Mouse (Mus musculus): ENCODE measurements at regions not wholly inside any gene's neighbourhood (a gene's known extent, or its start where the extent isn't known, plus 50 kb on each side); places are given as distances from the start of the nearest gene placed in this dataset.

- Histone ChIP-seq H3K9ac (ENCODE audit: low read length) (no peak overlapping the region), H3K27me3 (ENCODE audit: control insufficient read depth, insufficient read depth, low read length) (no peaks in the 10 kb centered on the region), H3K36me3 (ENCODE audit: control insufficient read depth, insufficient read depth, low read length) (no peaks in the 10 kb centered on the region), H3K4me1 (ENCODE audit: control insufficient read depth, insufficient read depth, low read length) (no peaks in the 10 kb centered on the region), H3K9me3 (ENCODE audit: control insufficient read depth, low read length) (no peaks in the 10 kb centered on the region), H3K4me3 (ENCODE audit: low read depth, low read length) (no peak overlapping the region), H3K27ac (replicated peaks; ENCODE audit: low read depth, low read length) (no peak overlapping the region), H3K4me2 (ENCODE audit: low read depth, severe bottlenecking) (no peak overlapping the region)
- peak; percentile 10 for DNase-seq (ENCODE audit: low spot score)
- ATAC-seq (ENCODE audit: insufficient number of reproducible peaks, low FRiP score, low TSS enrichment, low read depth) = no peak
- WGBS = 90% methylated on average over 7 of the region's 7 CpGs
Measured at GRCm38 (mm10) chr17:51362801-51363200, 183.6 kb upstream of the Tbc1d5 start.

GRCm38 (mm10) chr17:51362271-51362670 lies 183.1 kb upstream of the Tbc1d5 start:
- H3K27me3 ChIP-seq (ENCODE audit: control insufficient read depth, insufficient read depth, low read length) = no peaks in the 10 kb centered on the region
- WGBS = 91% methylated on average over 12 of the region's 12 CpGs
- H3K4me2 ChIP-seq (ENCODE audit: low read depth, severe bottlenecking) = no peak overlapping the region
- DNase-seq (ENCODE audit: low spot score) (peak; percentile 18), ATAC-seq (ENCODE audit: insufficient number of reproducible peaks, low FRiP score, low TSS enrichment, low read depth) (no peak)
- no peak overlapping the region for H3K9ac ChIP-seq (ENCODE audit: low read length)
- H3K4me3 ChIP-seq (ENCODE audit: low read depth, low read length) = no peak overlapping the region
- H3K4me1 ChIP-seq (ENCODE audit: control insufficient read depth, insufficient read depth, low read length) = no peaks in the 10 kb centered on the region
- no peaks in the 10 kb centered on the region for H3K36me3 ChIP-seq (ENCODE audit: control insufficient read depth, insufficient read depth, low read length)
- no peaks in the 10 kb centered on the region for H3K9me3 ChIP-seq (ENCODE audit: control insufficient read depth, low read length)
- no peak overlapping the region for H3K27ac ChIP-seq (replicated peaks; ENCODE audit: low read depth, low read length)

- no peaks in the 10 kb centered on the region for H3K27me3 ChIP-seq (ENCODE audit: control insufficient read depth, insufficient read depth, low read length)
- ATAC-seq (ENCODE audit: insufficient number of reproducible peaks, low FRiP score, low TSS enrichment, low read depth) (no peak), DNase-seq (ENCODE audit: low spot score) (no peak)
- no peak overlapping the region for H3K4me2 ChIP-seq (ENCODE audit: low read depth, severe bottlenecking)
- H3K36me3 ChIP-seq (ENCODE audit: control insufficient read depth, insufficient read depth, low read length) = no peaks in the 10 kb centered on the region
- no peak overlapping the region for H3K9ac ChIP-seq (ENCODE audit: low read length)
- 58% methylated on average over 4 of the region's 4 CpGs for WGBS
- H3K9me3 ChIP-seq (ENCODE audit: control insufficient read depth, low read length) = no peaks in the 10 kb centered on the region
- no peak overlapping the region for H3K27ac ChIP-seq (replicated peaks; ENCODE audit: low read depth, low read length)
- no peaks in the 10 kb centered on the region for H3K4me1 ChIP-seq (ENCODE audit: control insufficient read depth, insufficient read depth, low read length)
- H3K4me3 ChIP-seq (ENCODE audit: low read depth, low read length) = no peak overlapping the region
Measured at GRCm38 (mm10) chr17:51358362-51358739, 179.2 kb upstream of the Tbc1d5 start.

- 70% methylated on average over 5 of the region's 5 CpGs for WGBS
Measured at GRCm38 (mm10) chr17:51357690-51358361, 178.7 kb upstream of the Tbc1d5 start.

GRCm38 (mm10) chr17:51356447-51356846 lies 177.3 kb upstream of the Tbc1d5 start:
- no peak overlapping the region for H3K4me2 ChIP-seq (ENCODE audit: low read depth, severe bottlenecking)
- H3K4me3 ChIP-seq (ENCODE audit: low read depth, low read length) = no peak overlapping the region
- H3K27me3 ChIP-seq (ENCODE audit: control insufficient read depth, insufficient read depth, low read length) = no peaks in the 10 kb centered on the region
- no peaks in the 10 kb centered on the region for H3K36me3 ChIP-seq (ENCODE audit: control insufficient read depth, insufficient read depth, low read length)
- H3K4me1 ChIP-seq (ENCODE audit: control insufficient read depth, insufficient read depth, low read length) = no peaks in the 10 kb centered on the region
- H3K9me3 ChIP-seq (ENCODE audit: control insufficient read depth, low read length) = no peaks in the 10 kb centered on the region
- H3K27ac ChIP-seq (replicated peaks; ENCODE audit: low read depth, low read length) = no peak overlapping the region
- peak; percentile 11 for DNase-seq (ENCODE audit: low spot score)
- whole genome bisulfite sequencing = 88% methylated on average over 8 of the region's 8 CpGs
- no peak for ATAC-seq (ENCODE audit: insufficient number of reproducible peaks, low FRiP score, low TSS enrichment, low read depth)
- H3K9ac ChIP-seq (ENCODE audit: low read length) = no peak overlapping the region

More at GRCm38 (mm10) chr17:51357690-51358361, 178.7 kb upstream of the Tbc1d5 start:
- Histone ChIP-seq H3K27me3 (ENCODE audit: control insufficient read depth, insufficient read depth, low read length) (no peaks in the 10 kb centered on the region), H3K36me3 (ENCODE audit: control insufficient read depth, insufficient read depth, low read length) (no peaks in the 10 kb centered on the region), H3K9me3 (ENCODE audit: control insufficient read depth, low read length) (no peaks in the 10 kb centered on the region), H3K4me3 (ENCODE audit: low read depth, low read length) (no peak overlapping the region), H3K27ac (replicated peaks; ENCODE audit: low read depth, low read length) (no peak overlapping the region), H3K4me2 (ENCODE audit: low read depth, severe bottlenecking) (no peak overlapping the region), H3K9ac (ENCODE audit: low read length) (no peak overlapping the region), H3K4me1 (ENCODE audit: control insufficient read depth, insufficient read depth, low read length) (no peaks in the 10 kb centered on the region)
- DNase-seq (ENCODE audit: low spot score) (no peak), ATAC-seq (ENCODE audit: insufficient number of reproducible peaks, low FRiP score, low TSS enrichment, low read depth) (no peak)

GRCm38 (mm10) chr17:51321868-51322267 lies 142.7 kb upstream of the Tbc1d5 start:
- Histone ChIP-seq H3K4me2 (ENCODE audit: low read depth, severe bottlenecking) (no peak overlapping the region), H3K9me3 (ENCODE audit: control insufficient read depth, low read length) (no peaks in the 10 kb centered on the region), H3K4me3 (ENCODE audit: low read depth, low read length) (no peak overlapping the region), H3K4me1 (ENCODE audit: control insufficient read depth, insufficient read depth, low read length) (no peaks in the 10 kb centered on the region), H3K27me3 (ENCODE audit: control insufficient read depth, insufficient read depth, low read length) (no peaks in the 10 kb centered on the region), H3K27ac (replicated peaks; ENCODE audit: low read depth, low read length) (no peak overlapping the region), H3K36me3 (ENCODE audit: control insufficient read depth, insufficient read depth, low read length) (no peaks in the 10 kb centered on the region), H3K9ac (ENCODE audit: low read length) (no peak overlapping the region)
- WGBS = 90% methylated on average over 7 of the region's 7 CpGs
- DNase-seq (ENCODE audit: low spot score) (no peak), ATAC-seq (ENCODE audit: insufficient number of reproducible peaks, low FRiP score, low TSS enrichment, low read depth) (no peak)

- no peaks in the 10 kb centered on the region for H3K4me1 ChIP-seq (ENCODE audit: control insufficient read depth, insufficient read depth, low read length)
- no peak overlapping the region for H3K4me3 ChIP-seq (ENCODE audit: low read depth, low read length)
- ATAC-seq (ENCODE audit: insufficient number of reproducible peaks, low FRiP score, low TSS enrichment, low read depth) = no peak
- 79% methylated on average over 5 of the region's 5 CpGs for whole genome bisulfite sequencing
- no peak overlapping the region for H3K27ac ChIP-seq (replicated peaks; ENCODE audit: low read depth, low read length)
- no peaks in the 10 kb centered on the region for H3K36me3 ChIP-seq (ENCODE audit: control insufficient read depth, insufficient read depth, low read length)
- H3K9ac ChIP-seq (ENCODE audit: low read length) = no peak overlapping the region
- no peaks in the 10 kb centered on the region for H3K9me3 ChIP-seq (ENCODE audit: control insufficient read depth, low read length)
- no peaks in the 10 kb centered on the region for H3K27me3 ChIP-seq (ENCODE audit: control insufficient read depth, insufficient read depth, low read length)
- no peak for DNase-seq (ENCODE audit: low spot score)
- no peak overlapping the region for H3K4me2 ChIP-seq (ENCODE audit: low read depth, severe bottlenecking)
Measured at GRCm38 (mm10) chr17:51321025-51321424, 141.9 kb upstream of the Tbc1d5 start.

- Histone ChIP-seq H3K9ac (ENCODE audit: low read length) (no peak overlapping the region), H3K9me3 (ENCODE audit: control insufficient read depth, low read length) (no peaks in the 10 kb centered on the region), H3K27ac (replicated peaks; ENCODE audit: low read depth, low read length) (no peak overlapping the region), H3K4me3 (ENCODE audit: low read depth, low read length) (no peak overlapping the region), H3K4me2 (ENCODE audit: low read depth, severe bottlenecking) (no peak overlapping the region), H3K36me3 (ENCODE audit: control insufficient read depth, insufficient read depth, low read length) (no peaks in the 10 kb centered on the region), H3K27me3 (ENCODE audit: control insufficient read depth, insufficient read depth, low read length) (no peaks in the 10 kb centered on the region), H3K4me1 (ENCODE audit: control insufficient read depth, insufficient read depth, low read length) (no peaks in the 10 kb centered on the region)
- 50% methylated on average over 14 of the region's 14 CpGs for WGBS
- DNase-seq (ENCODE audit: low spot score) = no peak
- ATAC-seq (ENCODE audit: insufficient number of reproducible peaks, low FRiP score, low TSS enrichment, low read depth) = no peak
Measured at GRCm38 (mm10) chr17:51304964-51305363, 125.8 kb upstream of the Tbc1d5 start.

GRCm38 (mm10) chr17:51290741-51291140 lies 111.6 kb upstream of the Tbc1d5 start:
- ATAC-seq (ENCODE audit: insufficient number of reproducible peaks, low FRiP score, low TSS enrichment, low read depth) (no peak), DNase-seq (ENCODE audit: low spot score) (no peak)
- no peaks in the 10 kb centered on the region for H3K27me3 ChIP-seq (ENCODE audit: control insufficient read depth, insufficient read depth, low read length)
- no peak overlapping the region for H3K27ac ChIP-seq (replicated peaks; ENCODE audit: low read depth, low read length)
- H3K9me3 ChIP-seq (ENCODE audit: control insufficient read depth, low read length) = no peaks in the 10 kb centered on the region
- no peak overlapping the region for H3K9ac ChIP-seq (ENCODE audit: low read length)
- WGBS = 93% methylated on average over 1 of the region's 1 CpGs
- no peaks in the 10 kb centered on the region for H3K4me1 ChIP-seq (ENCODE audit: control insufficient read depth, insufficient read depth, low read length)
- H3K4me3 ChIP-seq (ENCODE audit: low read depth, low read length) = no peak overlapping the region
- H3K4me2 ChIP-seq (ENCODE audit: low read depth, severe bottlenecking) = no peak overlapping the region
- no peaks in the 10 kb centered on the region for H3K36me3 ChIP-seq (ENCODE audit: control insufficient read depth, insufficient read depth, low read length)
